Mouse (Mus musculus) 3T3-L1 (cell line): ENCODE measurements around the gene Arl3.

Experiments
- DNase-seq: peaks from one replicate; pipeline ENCODE4 v3.0.0-alpha.2; 2015; ENCODE audit warnings: low read depth, low spot score

The Arl3 gene

GRCm38 (mm10) chr19:46518352-46518787, 54.6 kb downstream of the Arl3 start:
- DNase-seq: no peak

GRCm38 (mm10) chr19:46517529-46518351, 55.3 kb downstream of the Arl3 start:
- DNase-seq: no peak

- DNase-seq: peak; percentile 42
Observed at GRCm38 (mm10) chr19:46516667-46517528, 56.1 kb downstream of the Arl3 start.

- no peak for DNase-seq
Observed at GRCm38 (mm10) chr19:46515287-46515821, 57.6 kb downstream of the Arl3 start.

GRCm38 (mm10) chr19:46514387-46514786, 58.6 kb downstream of the Arl3 start:
- no peak for DNase-seq

GRCm38 (mm10) chr19:46511263-46511662, 61.7 kb downstream of the Arl3 start:
- no peak for DNase-seq

GRCm38 (mm10) chr19:46510824-46511223, 62.2 kb downstream of the Arl3 start:
- DNase-seq: peak; percentile 65

GRCm38 (mm10) chr19:46510401-46510800, 62.6 kb downstream of the Arl3 start:
- DNase-seq: no peak

GRCm38 (mm10) chr19:46509736-46510135, 63.3 kb downstream of the Arl3 start:
- no peak for DNase-seq

- no peak for DNase-seq
Observed at GRCm38 (mm10) chr19:46509202-46509601, 63.8 kb downstream of the Arl3 start.

- DNase-seq: no peak
Observed at GRCm38 (mm10) chr19:46508738-46509137, 64.3 kb downstream of the Arl3 start.

GRCm38 (mm10) chr19:46507806-46508205, 65.2 kb downstream of the Arl3 start:
- no peak for DNase-seq

GRCm38 (mm10) chr19:46507181-46507581, 65.8 kb downstream of the Arl3 start:
- no peak for DNase-seq

- no peak for DNase-seq
Observed at GRCm38 (mm10) chr19:46506372-46506717, 66.7 kb downstream of the Arl3 start.

GRCm38 (mm10) chr19:46505646-46506371, 67.2 kb downstream of the Arl3 start:
- DNase-seq: no peak

GRCm38 (mm10) chr19:46504822-46505417, 68.1 kb downstream of the Arl3 start:
- peak; percentile 47 for DNase-seq

GRCm38 (mm10) chr19:46504085-46504552, 68.9 kb downstream of the Arl3 start:
- DNase-seq: peak; percentile 90

- peak; percentile 98 for DNase-seq
Observed at GRCm38 (mm10) chr19:46503351-46504084, 69.5 kb downstream of the Arl3 start.

- peak; percentile 84 for DNase-seq
Observed at GRCm38 (mm10) chr19:46502471-46503166, 70.4 kb downstream of the Arl3 start.

- peak; percentile 66 for DNase-seq
Observed at GRCm38 (mm10) chr19:46502069-46502455, 70.9 kb downstream of the Arl3 start.
